Mouse (Mus musculus) frontal cortex, adult (tissue): ENCODE measurements around the gene Entpd7.

ENCODE experiments used
- ATAC-seq: cut with Nextera tagmentation; 2 replicates; pipeline ENCODE4 v1.9.2; 2017; ENCODE audit warnings: mild to moderate bottlenecking, moderate library complexity, mixed read lengths; ENCODE audit not compliant: low TSS enrichment

Gene Entpd7

GRCm38 (mm10) chr19:43689419-43690246 is at the start of gene Entpd7:
TSS of gene Entpd7 (plus strand) at chr19:43689672.
- ATAC-seq = peak; percentile 98

DNA sequence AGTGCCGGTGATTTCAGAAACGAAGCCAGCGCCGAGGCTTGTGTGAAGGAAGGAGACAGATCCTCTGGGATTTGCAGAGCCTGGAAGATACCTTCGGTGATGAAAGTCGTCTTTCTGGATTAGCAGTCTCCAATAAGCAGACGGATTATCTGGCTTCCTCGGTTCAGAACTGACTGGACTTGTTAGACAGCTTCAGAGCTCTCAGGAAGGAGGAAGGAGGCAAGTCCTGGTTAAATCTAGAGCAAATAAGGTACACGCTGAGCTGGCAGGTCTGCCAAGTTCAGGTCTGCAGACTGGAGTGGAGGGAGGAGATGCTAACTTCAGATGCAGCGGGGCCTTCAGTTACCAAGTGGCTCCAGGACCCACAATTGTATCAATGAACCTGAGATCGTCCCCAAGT is 47.6 kb upstream of the Entpd7 start:
- no peak for ATAC-seq

GRCm38 (mm10) chr19:43642843-43643242 is 46.6 kb upstream of the Entpd7 start:
- no peak for ATAC-seq

DNA sequence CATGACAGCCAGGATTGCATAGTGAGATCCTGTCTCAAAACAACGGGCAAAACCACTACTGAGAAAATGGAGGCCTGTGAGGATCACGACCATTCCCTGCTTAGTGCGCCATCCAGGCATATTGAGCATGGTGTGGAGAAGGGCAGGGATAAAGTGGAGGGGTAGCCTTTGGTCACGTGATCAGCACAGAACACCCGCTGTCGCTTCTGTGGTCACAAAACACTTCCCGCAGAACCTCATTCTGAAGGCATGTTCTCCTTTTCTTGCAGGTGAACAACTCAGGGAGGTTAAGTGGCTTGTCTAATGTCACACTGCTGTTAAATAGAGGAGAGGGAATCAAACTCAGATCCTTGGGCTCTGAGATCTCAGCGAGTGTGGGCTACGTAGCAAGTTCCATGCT is 44.0 kb upstream of the Entpd7 start:
- ATAC-seq = no peak

DNA sequence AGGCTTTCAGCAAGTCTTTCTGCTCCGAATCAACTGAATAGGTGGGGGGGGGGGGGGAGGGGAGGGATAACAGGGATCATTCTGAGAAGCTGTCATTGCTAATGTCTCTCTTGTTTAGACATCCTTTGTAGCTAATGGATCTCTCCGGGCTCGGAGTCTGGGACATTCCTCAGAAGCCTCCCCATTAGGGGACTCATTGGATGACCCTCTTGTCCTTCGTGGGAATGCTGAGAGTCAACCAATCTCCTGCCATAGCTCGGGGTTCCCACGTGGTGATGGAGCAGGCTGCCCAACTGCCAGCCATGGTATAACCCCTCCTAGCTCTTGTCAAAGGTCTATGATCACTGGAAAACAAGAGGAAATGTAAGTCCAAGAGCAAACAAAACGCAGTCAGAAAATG is 42.6 kb upstream of the Entpd7 start:
- no peak for ATAC-seq

GRCm38 (mm10) chr19:43647261-43647660 is 42.2 kb upstream of the Entpd7 start:
- no peak for ATAC-seq

DNA sequence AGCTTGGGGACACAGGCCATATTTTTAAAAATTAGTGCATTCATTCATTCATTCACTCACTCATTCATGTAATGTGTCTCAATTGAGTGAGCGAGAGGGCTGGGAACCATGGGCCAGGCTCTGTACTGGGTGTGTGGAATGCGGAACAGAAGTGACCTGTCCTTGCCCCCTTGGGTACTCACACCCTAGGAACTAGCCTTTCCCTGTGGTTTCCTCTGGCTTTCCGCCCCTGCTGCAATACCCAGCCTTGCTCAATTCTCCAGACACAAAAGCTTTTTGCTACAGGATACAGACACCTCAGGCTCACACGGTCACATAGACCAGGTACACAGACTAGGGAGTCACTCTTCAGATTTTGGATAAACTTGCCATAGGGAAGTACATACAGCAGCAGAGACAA is 41.1 kb upstream of the Entpd7 start:
- ATAC-seq = no peak

- ATAC-seq = no peak
These were observed 38.2 kb upstream of the Entpd7 start for GRCm38 (mm10) chr19:43651241-43651785.

DNA sequence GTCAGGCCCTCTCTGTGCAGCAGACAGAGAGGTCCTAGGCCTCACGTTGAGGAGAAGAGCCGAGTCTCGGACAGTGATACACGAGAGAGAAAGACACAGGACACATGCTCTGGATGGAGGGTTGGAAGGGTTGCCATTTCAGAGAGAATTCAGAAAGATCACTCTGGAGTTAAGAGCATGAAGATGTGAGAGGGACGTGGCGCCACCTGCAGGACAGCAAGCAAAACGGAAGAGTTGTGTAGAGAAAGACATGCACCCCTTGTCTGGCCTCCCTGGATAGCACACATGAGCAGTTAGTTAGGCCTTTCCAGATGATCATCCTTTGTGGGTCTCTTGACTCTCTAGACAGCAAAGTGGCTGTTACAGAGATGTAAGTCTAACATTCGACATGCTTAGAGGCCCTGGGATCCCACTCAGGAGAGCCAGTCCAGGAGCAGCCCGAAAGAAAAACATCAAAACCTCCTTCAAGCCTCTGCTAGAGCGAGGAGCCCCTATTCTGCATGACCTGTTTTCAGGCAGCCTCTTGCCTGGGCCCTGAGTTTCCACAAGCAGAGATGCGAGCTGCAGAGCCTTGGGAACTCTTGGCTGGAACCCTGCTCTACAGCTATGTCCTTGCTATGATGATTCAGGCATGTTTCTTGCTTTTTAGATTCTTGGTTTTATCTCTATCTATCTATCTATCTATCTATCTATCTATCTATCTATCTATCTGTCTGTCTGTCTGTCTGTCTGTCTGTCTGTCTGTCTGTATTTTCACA is 33.6 kb upstream of the Entpd7 start:
- ATAC-seq = peak; percentile 91

- ATAC-seq = no peak
These were observed 29.8 kb upstream of the Entpd7 start for GRCm38 (mm10) chr19:43659632-43660031.

DNA sequence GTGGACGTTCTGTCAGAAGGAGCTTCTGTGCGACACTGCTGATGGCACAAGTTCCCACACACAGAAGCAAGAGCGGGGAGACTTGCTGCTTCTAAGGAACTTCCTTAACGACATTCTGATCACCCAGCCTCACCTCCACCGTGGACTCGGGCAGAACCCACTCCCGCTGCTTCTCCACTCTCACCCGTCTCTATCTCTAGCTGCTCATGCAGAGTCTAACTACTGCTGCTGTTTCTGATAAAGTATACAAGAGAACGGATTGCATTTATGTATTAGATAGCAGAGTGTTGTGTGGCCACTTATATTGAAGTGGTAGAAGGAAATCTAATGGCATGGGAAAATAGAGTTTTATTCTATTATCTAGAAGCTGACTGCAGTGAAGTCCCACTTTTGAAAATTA is 28.7 kb upstream of the Entpd7 start:
- ATAC-seq = no peak

- ATAC-seq = peak; percentile 45; the same call in 1 of the 2 replicates
These were observed 27.1 kb upstream of the Entpd7 start for GRCm38 (mm10) chr19:43662176-43662967.

- ATAC-seq = no peak
These were observed 26.0 kb upstream of the Entpd7 start for GRCm38 (mm10) chr19:43663471-43663870.

GRCm38 (mm10) chr19:43665441-43666048 is 23.9 kb upstream of the Entpd7 start:
- no peak for ATAC-seq

GRCm38 (mm10) chr19:43666661-43667429 is 22.6 kb upstream of the Entpd7 start:
- 0 out of 2 replicates have a peak, but pooled peaks have one; percentile 8 for ATAC-seq

DNA sequence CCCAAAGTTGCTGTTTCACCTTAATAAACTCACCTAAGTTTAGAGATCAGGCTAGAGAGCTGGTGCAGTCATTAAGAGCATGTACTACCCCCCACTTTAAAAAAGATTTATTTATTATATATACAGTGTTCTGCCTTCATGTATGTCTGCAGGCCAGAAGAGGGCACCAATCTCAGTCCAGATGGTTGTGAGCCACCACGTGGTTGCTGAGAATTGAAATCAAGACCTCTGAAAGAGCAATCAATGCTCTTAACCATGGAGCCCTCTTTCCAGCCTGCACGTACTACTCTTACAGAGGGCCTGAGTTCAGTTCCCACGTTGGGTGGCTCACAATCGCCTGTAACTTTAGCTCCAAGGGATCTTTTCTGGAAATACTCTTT is 22.1 kb upstream of the Entpd7 start:
- ATAC-seq = no peak

DNA sequence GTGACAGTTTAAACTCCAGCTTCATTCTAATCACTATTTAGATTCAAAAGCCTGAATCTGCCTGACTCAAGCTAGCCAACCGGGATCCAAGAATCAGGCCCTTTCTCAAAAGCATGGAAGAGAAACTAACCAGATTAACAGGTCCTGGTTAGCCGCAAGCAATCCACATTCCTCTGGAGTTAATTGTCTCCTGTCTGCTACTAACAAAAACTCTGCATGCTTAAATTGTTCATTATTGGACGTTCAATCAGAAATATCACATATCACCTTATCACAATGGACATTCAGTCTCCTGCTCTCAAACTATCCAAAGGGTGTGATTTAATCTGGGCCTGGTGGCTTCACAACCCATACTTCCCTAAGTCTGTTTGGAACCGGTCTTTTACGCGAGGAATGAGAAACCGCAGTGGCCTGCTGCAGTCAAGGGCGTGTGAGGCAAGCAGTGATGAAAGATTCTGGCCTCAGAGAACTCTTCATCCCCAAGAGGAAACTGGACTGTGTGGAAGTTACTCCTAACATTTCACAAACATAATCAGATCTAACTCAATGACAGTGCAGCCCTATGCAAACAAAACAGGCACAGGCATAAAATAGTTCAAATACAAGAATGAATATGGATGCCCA is 20.2 kb upstream of the Entpd7 start:
- ATAC-seq = no peak

- ATAC-seq = no peak
These were observed 18.4 kb upstream of the Entpd7 start for GRCm38 (mm10) chr19:43671054-43671453.

- ATAC-seq = no peak
These were observed 15.8 kb upstream of the Entpd7 start for GRCm38 (mm10) chr19:43673513-43674315.
